Mouse (Mus musculus) thymus, postnatal 14 days (tissue): ENCODE data around the gene Comt.

ENCODE experiments used
- DNase-seq: peaks from one replicate; pipeline ENCODE4 v3.0.0; 2021

Comt gene

GRCm38 (mm10) chr16:18409776-18410175 is 16.9 kb downstream of the Comt start:
- no peak for DNase-seq

GRCm38 (mm10) chr16:18407912-18408311 is 18.7 kb downstream of the Comt start:
- DNase-seq = no peak

GRCm38 (mm10) chr16:18406293-18406692 is 20.4 kb downstream of the Comt start:
- peak; percentile 80 for DNase-seq

- no peak for DNase-seq
Measured at GRCm38 (mm10) chr16:18405876-18406275, 20.8 kb downstream of the Comt start.

- DNase-seq = no peak
Measured at GRCm38 (mm10) chr16:18405091-18405854, 21.4 kb downstream of the Comt start.

- DNase-seq = no peak
Measured at GRCm38 (mm10) chr16:18403285-18403684, 23.4 kb downstream of the Comt start.

- DNase-seq = no peak
Measured at GRCm38 (mm10) chr16:18400472-18401216, 26.0 kb downstream of the Comt start.

- no peak for DNase-seq
Measured at GRCm38 (mm10) chr16:18400028-18400427, 26.6 kb downstream of the Comt start.

GRCm38 (mm10) chr16:18396791-18397621 is 29.6 kb downstream of the Comt start:
- no peak for DNase-seq

- DNase-seq = no peak
Measured at GRCm38 (mm10) chr16:18396201-18396600, 30.5 kb downstream of the Comt start.

GRCm38 (mm10) chr16:18395620-18396036 is 31.0 kb downstream of the Comt start:
- DNase-seq = no peak

- DNase-seq = no peak
Measured at GRCm38 (mm10) chr16:18394777-18395619, 31.7 kb downstream of the Comt start.

GRCm38 (mm10) chr16:18394056-18394455 is 32.6 kb downstream of the Comt start:
- DNase-seq = no peak

GRCm38 (mm10) chr16:18393595-18393994 is 33.1 kb downstream of the Comt start:
- no peak for DNase-seq

GRCm38 (mm10) chr16:18392469-18393426 is 33.9 kb downstream of the Comt start:
- DNase-seq = peak; percentile 91

GRCm38 (mm10) chr16:18391728-18392127 is 34.9 kb downstream of the Comt start:
- no peak for DNase-seq

- DNase-seq = no peak
Measured at GRCm38 (mm10) chr16:18391127-18391526, 35.5 kb downstream of the Comt start.

- no peak for DNase-seq
Measured at GRCm38 (mm10) chr16:18390399-18390798, 36.3 kb downstream of the Comt start.

- DNase-seq = peak; percentile 45
Measured at GRCm38 (mm10) chr16:18388583-18389435, 37.8 kb downstream of the Comt start.
